Mouse (Mus musculus) liver, adult 2 months (tissue): ENCODE results near the gene Srpk3. TPM values are rescaled to one million over a fixed set of nuclear protein-coding genes. Genes with fewer than 3 reads are reported as not detected.
A peak's percentile ranks its signal among the peaks of the same experiment; 100 is the strongest.
"Not testable (repeated sequence)": the region's sequence is repeated elsewhere in the genome, so short reads cannot be mapped to it uniquely, and the experiment has no call there.

Source experiments
- DNase-seq: peaks from one replicate; pipeline ENCODE4 v3.0.0-alpha.2; 2011; ENCODE audit warnings: low read depth, low spot score; ENCODE audit errors: extremely low read depth
- H3K27ac ChIP-seq: fragments of 200-500 bp; replicated peaks from 2 replicates; pipeline ENCODE4 v1.5.1; 2012; ENCODE audit warnings: low read depth, mild to moderate bottlenecking, control low read depth, inconsistent platforms, low read length; ENCODE audit not compliant: insufficient read depth
- H3K27me3 ChIP-seq: fragments of 200-500 bp; 2 replicates; pipeline ENCODE4 v1.6.1; 2012; ENCODE audit warnings: mild to moderate bottlenecking, moderate library complexity, low read length, inconsistent platforms; ENCODE audit not compliant: control insufficient read depth, insufficient read depth
- H3K36me3 ChIP-seq: fragments of 200-500 bp; 2 replicates; pipeline ENCODE4 v1.6.1; 2012; ENCODE audit warnings: low read length, inconsistent platforms; ENCODE audit not compliant: control insufficient read depth, insufficient read depth
- H3K4me1 ChIP-seq: fragments of 200-500 bp; 2 replicates; pipeline ENCODE4 v1.6.1; 2011; ENCODE audit warnings: low read length; ENCODE audit not compliant: control insufficient read depth, insufficient read depth
- H3K4me3 ChIP-seq: fragments of 200-500 bp; 2 replicates; pipeline ENCODE4 v1.5.1; 2011; ENCODE audit warnings: low read depth, mild to moderate bottlenecking, control low read depth, low read length, moderate library complexity; ENCODE audit not compliant: insufficient read depth
- H3K79me2 ChIP-seq: fragments of 200-500 bp; 2 replicates; pipeline ENCODE4 v1.6.1; 2012; ENCODE audit warnings: inconsistent platforms, mild to moderate bottlenecking, low read length, moderate library complexity; ENCODE audit not compliant: control insufficient read depth, insufficient read depth
- H3K9ac ChIP-seq: fragments of 200-500 bp; 2 replicates; pipeline ENCODE4 v1.6.1; 2012; ENCODE audit warnings: low read depth, mild to moderate bottlenecking, control low read depth, inconsistent platforms, low read length
- CTCF ChIP-seq: fragments of 200-500 bp; IDR thresholded peaks from 2 replicates; pipeline ENCODE4 v1.5.1; 2011; ENCODE audit warnings: low read depth, low read length, control low read depth
- POLR2A ChIP-seq: fragments of 200-500 bp; IDR thresholded peaks from 2 replicates; pipeline ENCODE4 v1.6.1; 2011; ENCODE audit warnings: low read length, control low read depth; ENCODE audit not compliant: insufficient read depth; ENCODE audit errors: extremely low read depth
- WGBS: fragments of 180-500 bp; shearing (Covaris S2); methylation state at CpG from one replicate; pipeline ENCODE4 v1.1.7; 2018; 5-methylcytosine and 5-hydroxymethylcytosine counted together
- polyA plus RNA-seq: library from polyadenylated mRNA; depleted of rRNA; stranded (reverse); fragments of >200 nt; gene quantifications from 2 replicates; pipeline ENCODE4 v1.2.3, GENCODE M21; 2012; rRNA removed
- total RNA-seq: library from RNA; depleted of rRNA; stranded (reverse); fragments of >200 nt; gene quantifications from 2 replicates; pipeline ENCODE4 v1.2.3, GENCODE M21; 2014; rRNA removed

Gene Srpk3
- total RNA-seq = 0.27 TPM in 1 of 2 replicates, not detected in the other
- polyA plus RNA-seq = 0.16 and 0.72 TPM in 2 replicates

- H3K9ac ChIP-seq = no peak within 1 kb of the TSS
- no peak within 1 kb of the TSS for H3K4me3 ChIP-seq
- 52% methylated on average over 9 of the region's 9 CpGs for WGBS
- no peaks in the 10 kb centered on the region for H3K4me1 ChIP-seq
- H3K27me3 ChIP-seq = no peaks in the 10 kb centered on the region
- TF ChIP-seq POLR2A (no peak), CTCF (no peak)
- H3K36me3 ChIP-seq = peaks cover 3% of the 10 kb centered on the region
- H3K27ac ChIP-seq = no peak within 1 kb of the TSS
- H3K79me2 ChIP-seq = no peaks in the 10 kb centered on the region
- no peak for DNase-seq
Measured at GRCm38 (mm10) chrX:73774168-73774760, at the start of gene Srpk3. Gene Srpk3 (plus strand): TSS chrX:73774405.

GRCm38 (mm10) chrX:73730908-73731307 is 43.3 kb upstream of the Srpk3 start:
- H3K9ac ChIP-seq = no peak overlapping the region
- H3K27me3 ChIP-seq = no peaks in the 10 kb centered on the region
- H3K4me3 ChIP-seq = no peak overlapping the region
- TF ChIP-seq CTCF (no peak), POLR2A (no peak)
- H3K36me3 ChIP-seq = peaks cover 14% of the 10 kb centered on the region; the same call in 1 of the 2 replicates
- H3K27ac ChIP-seq = no peak overlapping the region
- H3K4me1 ChIP-seq = no peaks in the 10 kb centered on the region
- H3K79me2 ChIP-seq = no peaks in the 10 kb centered on the region
- 19% methylated on average over 1 of the region's 1 CpGs for WGBS
- DNase-seq = peak; percentile 57

- no peak for DNase-seq
- Histone ChIP-seq H3K27ac (no peak overlapping the region), H3K79me2 (no peaks in the 10 kb centered on the region), H3K27me3 (no peaks in the 10 kb centered on the region), H3K36me3 (peaks cover 2% of the 10 kb centered on the region; the same call in 1 of the 2 replicates), H3K4me3 (no peak overlapping the region), H3K9ac (no peak overlapping the region), H3K4me1 (no peaks in the 10 kb centered on the region)
- TF ChIP-seq CTCF = peak; percentile 30; the same call in 1 of the 2 replicates
- TF ChIP-seq POLR2A = no peak
- WGBS = 83% methylated on average over 1 of the region's 1 CpGs
Measured at GRCm38 (mm10) chrX:73738155-73738554, 36.0 kb upstream of the Srpk3 start.

- H3K79me2 ChIP-seq = no peaks in the 10 kb centered on the region
- no peak overlapping the region for H3K4me3 ChIP-seq
- no peak overlapping the region for H3K9ac ChIP-seq
- 77% methylated on average over 5 of the region's 5 CpGs for WGBS
- no peak overlapping the region for H3K27ac ChIP-seq
- H3K4me1 ChIP-seq = no peaks in the 10 kb centered on the region
- no peaks in the 10 kb centered on the region for H3K27me3 ChIP-seq
- no peaks in the 10 kb centered on the region for H3K36me3 ChIP-seq
- TF ChIP-seq POLR2A = no peak
- no peak for TF ChIP-seq CTCF
- no peak for DNase-seq
Measured at GRCm38 (mm10) chrX:73739151-73739550, 35.1 kb upstream of the Srpk3 start.

- not testable (repeated sequence) for H3K27me3 ChIP-seq, H3K79me2 ChIP-seq, DNase-seq, H3K36me3 ChIP-seq, H3K4me3 ChIP-seq, H3K27ac ChIP-seq, H3K4me1 ChIP-seq, H3K9ac ChIP-seq
- 96% methylated on average over 7 of the region's 7 CpGs for WGBS
Measured at GRCm38 (mm10) chrX:73739841-73740240, 34.4 kb upstream of the Srpk3 start.

GRCm38 (mm10) chrX:73744774-73745481 is 29.3 kb upstream of the Srpk3 start:
- no peak for DNase-seq
- H3K4me3 ChIP-seq = no peak overlapping the region
- H3K79me2 ChIP-seq = no peaks in the 10 kb centered on the region
- no peaks in the 10 kb centered on the region for H3K27me3 ChIP-seq
- WGBS = 86% methylated on average over 1 of the region's 1 CpGs
- H3K27ac ChIP-seq = no peak overlapping the region
- TF ChIP-seq POLR2A = no peak
- no peaks in the 10 kb centered on the region for H3K36me3 ChIP-seq
- no peak overlapping the region for H3K9ac ChIP-seq
- H3K4me1 ChIP-seq = no peaks in the 10 kb centered on the region
